22 mouse cellular contexts compared by ENCODE assay signal in the genomic region with DNA sequence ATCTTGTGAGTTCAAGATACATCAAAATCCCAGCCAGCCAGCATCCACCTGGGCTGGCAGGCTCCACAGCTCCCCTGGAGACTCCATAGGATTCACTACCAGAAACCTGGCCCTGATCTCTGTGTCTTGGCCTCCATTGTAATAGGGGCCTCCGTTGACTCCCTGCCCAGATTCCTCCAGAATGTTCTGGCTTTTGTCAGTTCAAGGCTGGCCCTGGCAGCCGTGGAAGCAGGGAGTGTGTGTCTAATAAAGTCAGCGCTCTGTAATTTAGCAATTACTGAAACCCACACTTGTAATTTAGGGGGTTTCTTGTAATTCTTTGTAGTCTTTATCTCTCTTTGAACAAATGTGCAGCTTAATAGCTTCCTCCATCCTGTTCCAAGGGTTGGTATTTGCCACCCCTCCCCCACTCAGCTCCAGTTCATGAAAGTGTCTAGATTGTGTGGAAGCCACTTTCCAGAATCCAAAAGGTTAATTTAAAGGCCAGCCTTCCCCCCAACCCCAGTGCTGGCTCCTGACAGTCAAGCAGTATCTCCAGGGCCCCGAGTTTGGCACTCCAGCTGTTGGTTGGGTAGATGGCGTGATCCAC.
DNase-seq lines count a peak whose midpoint lies in the region; ATAC-seq and TF ChIP-seq lines count a peak whose summit lies in the region.
"Had no signal": no experiment of that assay in that cellular context is flagged by ENCODE, and none has a peak within 500 bp of the region (broad histone marks: within the 10 kb centered on the region; RNA-seq: fewer than 3 reads in every experiment).

No protein-coding gene starts in this region.

- TF ChIP-seq CTCF in lung, embryonic 14.5 days (IDR thresholded peaks at IDR 0.05; ENCODE audit: low read depth): no peak

- H3K4me1 ChIP-seq in forebrain, embryonic 10.5 days: peaks cover 43% of the 10 kb centered on the region
- peaks cover 8% of the 10 kb centered on the region for H3K4me1 ChIP-seq in forebrain, embryonic 12.5 days
- H3K4me1 ChIP-seq in lung, embryonic 14.5 days (ENCODE audit: insufficient read depth): no peaks in the 10 kb centered on the region
- H3K4me1 ChIP-seq in limb, embryonic 12.5 days (replicated peaks): peaks cover 32% of the 10 kb centered on the region
- H3K4me1 ChIP-seq: liver, embryonic 15.5 days; neural tube, embryonic 12.5 days had no signal

- peak overlapping the region; percentile 69; the same call in 1 of the 2 replicates for H3K27ac ChIP-seq in forebrain, embryonic 10.5 days
- H3K27ac ChIP-seq in forebrain, embryonic 12.5 days: no peak overlapping the region
- no peak overlapping the region for H3K27ac ChIP-seq in lung, embryonic 14.5 days (ENCODE audit: low read depth)
- H3K27ac ChIP-seq in limb, embryonic 12.5 days: peak overlapping the region; percentile 42; the same call in 1 of the 2 replicates
- H3K27ac ChIP-seq: hindbrain, embryonic 15.5 days; kidney, postnatal 0 days; layer of hippocampus, adult 2 months; liver, embryonic 15.5 days; midbrain, embryonic 13.5 days; neural tube, embryonic 12.5 days had no signal

- no peaks in the 10 kb centered on the region for H3K36me3 ChIP-seq in forebrain, embryonic 10.5 days (replicated peaks)
- no peaks in the 10 kb centered on the region for H3K36me3 ChIP-seq in forebrain, embryonic 12.5 days (replicated peaks)
- H3K36me3 ChIP-seq in lung, embryonic 14.5 days (ENCODE audit: insufficient read depth): no peaks in the 10 kb centered on the region
- no peaks in the 10 kb centered on the region for H3K36me3 ChIP-seq in limb, embryonic 12.5 days
- H3K36me3 ChIP-seq: heart, embryonic 12.5 days; hindbrain, embryonic 15.5 days; liver, embryonic 15.5 days; midbrain, embryonic 13.5 days; neural tube, embryonic 12.5 days had no signal

- no peak for ATAC-seq in forebrain, embryonic 12.5 days (ENCODE audit: low FRiP score)
- no peak for ATAC-seq in lung, embryonic 14.5 days (ENCODE audit: insufficient read depth)
- no peak for ATAC-seq in limb, embryonic 12.5 days (ENCODE audit: insufficient number of reproducible peaks, insufficient read depth, low FRiP score, low TSS enrichment, low read depth)
- ATAC-seq: CD4-positive, CD25-positive, alpha-beta regulatory T cell, adult 4 months; lung, postnatal 0 days; midbrain, embryonic 13.5 days had no signal

- no peaks in the 10 kb centered on the region for H3K9me3 ChIP-seq in forebrain, embryonic 10.5 days
- no peaks in the 10 kb centered on the region for H3K9me3 ChIP-seq in forebrain, embryonic 12.5 days
- H3K9me3 ChIP-seq in lung, embryonic 14.5 days (ENCODE audit: low read depth, low read length): no peaks in the 10 kb centered on the region
- no peaks in the 10 kb centered on the region for H3K9me3 ChIP-seq in limb, embryonic 12.5 days
- H3K9me3 ChIP-seq: heart, embryonic 12.5 days; hindbrain, embryonic 15.5 days; liver, embryonic 15.5 days; midbrain, embryonic 13.5 days; neural tube, embryonic 12.5 days had no signal

- 72% methylated on average over 5 of the region's 5 CpGs for WGBS in forebrain, embryonic 10.5 days
- WGBS in forebrain, embryonic 12.5 days: 66% methylated on average over 5 of the region's 5 CpGs
- 44% methylated on average over 5 of the region's 5 CpGs for WGBS in lung, embryonic 14.5 days
- WGBS in limb, embryonic 12.5 days: 31% methylated on average over 5 of the region's 5 CpGs

- H3K27me3 ChIP-seq in forebrain, embryonic 10.5 days (ENCODE audit: poor library complexity, severe bottlenecking): peaks cover 23% of the 10 kb centered on the region
- H3K27me3 ChIP-seq in forebrain, embryonic 12.5 days: 0 out of 2 replicates have a peak, but pooled peaks cover 11% of the 10 kb centered on the region
- no peaks in the 10 kb centered on the region for H3K27me3 ChIP-seq in lung, embryonic 14.5 days (ENCODE audit: insufficient read depth, low read length)
- H3K27me3 ChIP-seq in limb, embryonic 12.5 days: peaks cover 8% of the 10 kb centered on the region
- H3K27me3 ChIP-seq: hindbrain, embryonic 15.5 days; liver, embryonic 15.5 days; neural tube, embryonic 12.5 days had no signal

- no peak for DNase-seq in forebrain, embryonic 10.5 days (ENCODE audit: extremely low spot score, low spot score)
- peak; percentile 48 for DNase-seq in lung, embryonic 14.5 days
- DNase-seq in lung, postnatal 4 days: no peak
- DNase-seq in ovary, postnatal 10 days (ENCODE audit: low spot score): no peak
- no peak for DNase-seq in left cerebral cortex, adult 8-10 months (ENCODE audit: low spot score in 2 of 2)
- DNase-seq in adrenal gland, postnatal 4 days (ENCODE audit: low spot score in 2 of 2): no peak
- DNase-seq: cerebellum, postnatal 10 days; heart, postnatal 14 days; kidney, adult 18-20 months; right cerebral cortex, adult 18-20 months; thymus, postnatal 4 days had no signal

- no peak overlapping the region for H3K4me2 ChIP-seq in forebrain, embryonic 12.5 days
- no peak overlapping the region for H3K4me2 ChIP-seq in lung, embryonic 14.5 days
- H3K4me2 ChIP-seq in limb, embryonic 12.5 days: no peak overlapping the region
- H3K4me2 ChIP-seq: heart, embryonic 12.5 days; hindbrain, embryonic 15.5 days; liver, embryonic 15.5 days; midbrain, embryonic 13.5 days; neural tube, embryonic 12.5 days had no signal

- H3K9ac ChIP-seq in forebrain, embryonic 12.5 days: no peak overlapping the region
- H3K9ac ChIP-seq in lung, embryonic 14.5 days: no peak overlapping the region
- no peak overlapping the region for H3K9ac ChIP-seq in limb, embryonic 12.5 days (replicated peaks)
- H3K9ac ChIP-seq: heart, embryonic 12.5 days; hindbrain, embryonic 15.5 days; liver, embryonic 15.5 days; midbrain, embryonic 13.5 days; neural tube, embryonic 12.5 days had no signal

- H3K4me3 ChIP-seq in forebrain, embryonic 10.5 days: no peak overlapping the region
- no peak overlapping the region for H3K4me3 ChIP-seq in forebrain, embryonic 12.5 days (replicated peaks)
- no peak overlapping the region for H3K4me3 ChIP-seq in lung, embryonic 14.5 days (ENCODE audit: low read depth, low read length)
- H3K4me3 ChIP-seq in limb, embryonic 12.5 days (replicated peaks): no peak overlapping the region
- H3K4me3 ChIP-seq: heart, embryonic 12.5 days; hindbrain, embryonic 15.5 days; layer of hippocampus, adult 2 months; liver, embryonic 15.5 days; midbrain, embryonic 13.5 days; neural tube, embryonic 12.5 days had no signal

Comparison
In these comparisons a context has a peak if more than half of its experiments do, and no peak if none do; other contexts are left out.
1. H3K27ac ChIP-seq: peak in forebrain, embryonic 10.5 days (single experiment) and limb, embryonic 12.5 days (single experiment); none in forebrain, embryonic 12.5 days (single experiment) and lung, embryonic 14.5 days (single experiment).